Mouse (Mus musculus): ENCODE data around the gene Shc2.

DNA sequence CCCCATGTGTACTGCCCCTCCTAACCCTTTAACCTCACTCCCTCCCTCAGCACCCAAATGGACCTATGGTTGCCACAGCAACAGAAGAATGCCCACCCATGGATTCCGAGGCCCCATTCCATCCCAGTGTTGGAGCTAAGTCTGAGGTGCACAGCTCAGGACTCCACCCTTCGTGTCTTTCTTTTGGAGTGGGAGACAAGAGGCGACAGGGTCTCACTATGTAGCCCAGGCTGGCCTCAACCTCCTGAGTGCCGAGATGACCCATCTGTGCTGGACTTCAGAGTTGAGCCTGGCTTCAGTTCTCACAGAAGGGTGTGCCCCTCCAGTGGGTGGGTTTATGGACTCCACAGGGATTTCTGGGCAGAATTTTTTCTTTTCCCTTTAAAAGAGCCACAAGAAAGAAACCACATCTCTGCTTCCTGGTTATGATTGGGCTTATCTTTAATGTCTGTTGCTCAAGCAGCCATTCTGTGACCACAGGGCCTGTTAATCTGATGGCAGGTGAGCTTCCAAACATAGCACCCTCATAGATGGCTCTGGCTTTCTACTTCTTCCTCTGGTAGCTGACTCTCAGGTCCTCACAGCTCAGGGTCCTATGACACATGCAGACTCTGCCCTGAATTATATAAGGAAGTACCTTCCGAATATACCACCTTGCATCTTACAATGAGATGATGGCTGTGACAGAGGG is 50.5 kb downstream of the Shc2 start, which contains the start of gene Theg:
- TF ChIP-seq POLR2A (IDR thresholded peaks at IDR 0.05; ENCODE audit: low read depth, low read length) (no peak), CTCF (IDR thresholded peaks at IDR 0.05; ENCODE audit: extremely low read depth, insufficient read length, insufficient replicate concordance, low read depth, low read length) (no peak)
